Mouse (Mus musculus): Measurements from ENCODE around the gene Chac1. TPM values are rescaled to one million over a fixed set of nuclear protein-coding genes. Genes with fewer than 3 reads are reported as not detected.
A peak's percentile ranks its signal among the peaks of the same experiment; 100 is the strongest.

Chac1 gene
- total RNA-seq, 2 experiments from 2014 or later: 40.1 to 82.4 TPM

- DNase-seq: no peak
- intact Hi-C loops (cut with DNase I): no loop called here
Measured at GRCm38 (mm10) chr2:119358249-119358648, 7.2 kb downstream of the Chac1 start.

GRCm38 (mm10) chr2:119359721-119360291 is 8.8 kb downstream of the Chac1 start:
- intact Hi-C loops (cut with DNase I): no loop called here
- no peak for DNase-seq

- intact Hi-C loops (cut with DNase I): no loop called here
- DNase-seq: peak in 1 of 2 experiments; percentile 56
Measured at GRCm38 (mm10) chr2:119364969-119365368, 13.9 kb downstream of the Chac1 start.

- no peak for DNase-seq
- intact Hi-C loops (cut with DNase I): no loop called here
Measured at GRCm38 (mm10) chr2:119367346-119367745, 16.3 kb downstream of the Chac1 start.

- DNase-seq: no peak
- intact Hi-C loops (cut with DNase I): no loop called here
Measured at GRCm38 (mm10) chr2:119370116-119370515, 19.1 kb downstream of the Chac1 start.

- intact Hi-C loops (cut with DNase I): no loop called here
- DNase-seq: no peak
Measured at GRCm38 (mm10) chr2:119377286-119377685, 26.3 kb downstream of the Chac1 start.

- intact Hi-C loops (cut with DNase I): no loop called here
- no peak for DNase-seq
Measured at GRCm38 (mm10) chr2:119377826-119378225, 26.8 kb downstream of the Chac1 start.

- intact Hi-C loops (cut with DNase I): no loop called here
Measured at GRCm38 (mm10) chr2:119379455-119379854, 28.4 kb downstream of the Chac1 start.

GRCm38 (mm10) chr2:119388266-119388665 is 37.2 kb downstream of the Chac1 start:
- intact Hi-C loops (cut with DNase I): no loop called here
- no peak for DNase-seq

More at GRCm38 (mm10) chr2:119379455-119379854, 28.4 kb downstream of the Chac1 start:
- no peak for DNase-seq

- no peak for DNase-seq
- intact Hi-C loops (cut with DNase I): no loop called here
Measured at GRCm38 (mm10) chr2:119389992-119390391, 39.0 kb downstream of the Chac1 start.

GRCm38 (mm10) chr2:119398252-119398651 is 47.2 kb downstream of the Chac1 start:
- intact Hi-C loops (cut with DNase I): no loop called here
- DNase-seq: no peak

- DNase-seq: peak in 1 of 2 experiments; percentile 6
- intact Hi-C loops (cut with DNase I): no loop called here
Measured at GRCm38 (mm10) chr2:119398665-119399064, 47.6 kb downstream of the Chac1 start.

- no peak for DNase-seq
- intact Hi-C loops (cut with DNase I): no loop called here
Measured at GRCm38 (mm10) chr2:119399313-119399712, 48.3 kb downstream of the Chac1 start.

Other genes starting within 250 kb of the Chac1 start
- gene Rad51, start 238.4 kb upstream of the Chac1 start, total RNA-seq (2021): under 1 TPM; 0.81 to 0.92 TPM
- gene Rmdn3, start 194.2 kb upstream of the Chac1 start, total RNA-seq (2021): 1 to 10 TPM; 4.7 to 4.8 TPM
- not detected for gene Gchfr, start 183.5 kb upstream of the Chac1 start, total RNA-seq (2021)
- not detected for gene Gm14137, start 176.7 kb upstream of the Chac1 start, total RNA-seq (2021)
- 10 to 100 TPM; 10.9 to 15.1 TPM for gene Zfyve19, start 142.6 kb upstream of the Chac1 start, total RNA-seq (2021)
- gene Dnajc17, start 142.4 kb upstream of the Chac1 start, total RNA-seq (2021): 1 to 10 TPM; 7.7 to 7.8 TPM
- not detected for gene Ppp1r14d, start 121.3 kb upstream of the Chac1 start, total RNA-seq (2021)
- gene Spint1, start 113.9 kb upstream of the Chac1 start, total RNA-seq (2021): under 1 TPM in 1 of 2 experiments, not detected in 1; 0.20 TPM
- gene Rhov, start 80.0 kb upstream of the Chac1 start, total RNA-seq (2021): not detected
- gene Vps18, start 62.5 kb upstream of the Chac1 start, total RNA-seq (2021): 1 to 10 TPM; 9.0 to 9.2 TPM
- 1 to 10 TPM; 5.1 to 5.5 TPM for gene Dll4, start 25.4 kb upstream of the Chac1 start, total RNA-seq (2021)
- 10 to 100 TPM in 1 of 2 experiments, 1 to 10 TPM in 1; 10.0 to 12.0 TPM for gene Ino80, start 126.5 kb downstream of the Chac1 start, total RNA-seq (2021)
- gene Exd1, start 196.4 kb downstream of the Chac1 start, total RNA-seq (2021): under 1 TPM; 0.48 to 0.67 TPM
- gene Chp1, start 196.5 kb downstream of the Chac1 start, total RNA-seq (2021): 10 to 100 TPM; 66.5 to 75.1 TPM

Data from gastrocnemius, postnatal 36 days (tissue).